Mouse (Mus musculus): ENCODE measurements at regions not wholly inside any gene's neighbourhood (a gene's known extent, or its start where the extent isn't known, plus 50 kb on each side); places are given as distances from the start of the nearest gene placed in this dataset.

- no peak for ATAC-seq (replicated peaks; ENCODE audit: low FRiP score, poor library complexity, severe bottlenecking)
Observed at GRCm38 (mm10) chr10:111684409-111685346, 178.6 kb downstream of the Phlda1 start.

GRCm38 (mm10) chr10:111686585-111686984 lies 180.5 kb downstream of the Phlda1 start:
- ATAC-seq (replicated peaks; ENCODE audit: low FRiP score, poor library complexity, severe bottlenecking), result no peak

- ATAC-seq (replicated peaks; ENCODE audit: low FRiP score, poor library complexity, severe bottlenecking), result no peak
Observed at GRCm38 (mm10) chr10:111689587-111689986, 183.5 kb downstream of the Phlda1 start.

- ATAC-seq (replicated peaks; ENCODE audit: low FRiP score, poor library complexity, severe bottlenecking), result no peak
Observed at GRCm38 (mm10) chr10:111693762-111694161, 187.7 kb downstream of the Phlda1 start.

- ATAC-seq (replicated peaks; ENCODE audit: low FRiP score, poor library complexity, severe bottlenecking), result no peak
Observed at GRCm38 (mm10) chr10:111694227-111695200, 188.4 kb downstream of the Phlda1 start.

- ATAC-seq (replicated peaks; ENCODE audit: low FRiP score, poor library complexity, severe bottlenecking), result no peak
Observed at GRCm38 (mm10) chr10:111695918-111696760, 190.1 kb downstream of the Phlda1 start.

GRCm38 (mm10) chr10:111696987-111697386 lies 190.9 kb downstream of the Phlda1 start:
- ATAC-seq (replicated peaks; ENCODE audit: low FRiP score, poor library complexity, severe bottlenecking), result no peak

GRCm38 (mm10) chr10:111699557-111700508 lies 193.7 kb downstream of the Phlda1 start:
- ATAC-seq (replicated peaks; ENCODE audit: low FRiP score, poor library complexity, severe bottlenecking), result no peak

GRCm38 (mm10) chr10:111700570-111700969 lies 194.5 kb downstream of the Phlda1 start:
- ATAC-seq (replicated peaks; ENCODE audit: low FRiP score, poor library complexity, severe bottlenecking), result no peak

- ATAC-seq (replicated peaks; ENCODE audit: low FRiP score, poor library complexity, severe bottlenecking), result no peak
Observed at GRCm38 (mm10) chr10:111701138-111701537, 195.1 kb downstream of the Phlda1 start.

GRCm38 (mm10) chr10:111702435-111702834 lies 196.3 kb downstream of the Phlda1 start:
- ATAC-seq (replicated peaks; ENCODE audit: low FRiP score, poor library complexity, severe bottlenecking), result no peak

GRCm38 (mm10) chr10:111703447-111703846 lies 197.4 kb downstream of the Phlda1 start:
- ATAC-seq (replicated peaks; ENCODE audit: low FRiP score, poor library complexity, severe bottlenecking), result no peak

GRCm38 (mm10) chr10:111711519-111712113 lies 205.5 kb downstream of the Phlda1 start:
- ATAC-seq (replicated peaks; ENCODE audit: low FRiP score, poor library complexity, severe bottlenecking), result no peak

- no peak for ATAC-seq (replicated peaks; ENCODE audit: low FRiP score, poor library complexity, severe bottlenecking)
Observed at GRCm38 (mm10) chr10:111712991-111713390, 206.9 kb downstream of the Phlda1 start.

- ATAC-seq (replicated peaks; ENCODE audit: low FRiP score, poor library complexity, severe bottlenecking), result no peak
Observed at GRCm38 (mm10) chr10:111713676-111714075, 207.6 kb downstream of the Phlda1 start.

GRCm38 (mm10) chr10:111715172-111715571 lies 209.1 kb downstream of the Phlda1 start:
- no peak for ATAC-seq (replicated peaks; ENCODE audit: low FRiP score, poor library complexity, severe bottlenecking)

GRCm38 (mm10) chr10:111719632-111720031 lies 213.5 kb downstream of the Phlda1 start:
- no peak for ATAC-seq (replicated peaks; ENCODE audit: low FRiP score, poor library complexity, severe bottlenecking)

- ATAC-seq (replicated peaks; ENCODE audit: low FRiP score, poor library complexity, severe bottlenecking), result no peak
Observed at GRCm38 (mm10) chr10:111721068-111721467, 215.0 kb downstream of the Phlda1 start.
